Mouse (Mus musculus) bone marrow macrophage, adult 2 months (primary cell): Measurements from ENCODE around the gene Rpl3l.

Experiments
- CTCF ChIP-seq: IDR thresholded peaks from 2 replicates; pipeline ENCODE4 v1.5.1; 2012; ENCODE audit warnings: low read depth, mild to moderate bottlenecking, low read length, moderate library complexity
- POLR2A ChIP-seq: IDR thresholded peaks from 2 replicates; pipeline ENCODE4 v1.6.1; 2012; ENCODE audit warnings: mild to moderate bottlenecking, low read depth, low read length, borderline replicate concordance

DNA sequence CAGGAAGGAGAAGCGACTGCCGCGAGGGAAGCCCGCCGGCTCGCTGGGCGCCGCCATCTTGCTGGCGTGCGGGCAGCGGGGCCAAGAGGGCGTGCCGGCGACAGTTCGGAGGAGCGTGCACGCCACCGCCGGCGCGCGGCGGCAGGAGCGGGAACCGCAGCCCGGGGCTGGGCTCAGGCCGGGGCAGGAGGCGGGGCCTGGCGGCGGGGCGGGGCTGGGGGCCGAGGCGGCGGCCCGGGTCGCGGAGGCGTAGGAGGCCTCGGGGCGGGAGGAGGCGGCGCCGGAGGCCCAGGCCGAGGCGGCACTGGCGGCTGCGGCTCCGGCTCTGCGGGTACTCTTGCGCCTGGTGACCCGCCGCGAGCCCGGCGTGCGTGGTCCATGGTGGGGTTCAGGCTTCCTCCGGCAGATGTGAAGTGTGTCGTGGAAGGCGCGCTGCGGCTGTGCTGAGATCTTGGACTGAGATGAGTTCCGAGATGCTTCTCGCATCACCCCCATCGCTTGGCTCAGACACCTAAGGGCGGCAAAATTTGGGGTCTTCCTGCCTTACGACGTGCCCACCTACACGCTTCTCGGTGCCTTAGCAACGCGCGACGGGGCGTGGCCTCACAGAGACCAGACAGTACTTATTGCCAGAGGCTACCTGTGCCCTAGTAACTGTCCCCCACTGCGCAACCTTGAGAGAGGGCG is 31.5 kb upstream of the Rpl3l start, which contains the start of the genes Gfer and Noxo1:
- TF ChIP-seq CTCF (no peak), POLR2A (no peak)
